Mouse (Mus musculus): ENCODE results near the gene Borcs5. TPM values are rescaled to one million over a fixed set of nuclear protein-coding genes. Genes with fewer than 3 reads are reported as not detected.

Gene Borcs5
- total and polyA plus RNA-seq, 3 experiments = 11.9 to 57.0 (median 20.5) TPM

- no peak for DNase-seq
Measured at GRCm38 (mm10) chr6:134717886-134718667, 78.8 kb downstream of the Borcs5 start.

GRCm38 (mm10) chr6:134718668-134719065, 79.4 kb downstream of the Borcs5 start:
- DNase-seq = peak; percentile 63

DNA sequence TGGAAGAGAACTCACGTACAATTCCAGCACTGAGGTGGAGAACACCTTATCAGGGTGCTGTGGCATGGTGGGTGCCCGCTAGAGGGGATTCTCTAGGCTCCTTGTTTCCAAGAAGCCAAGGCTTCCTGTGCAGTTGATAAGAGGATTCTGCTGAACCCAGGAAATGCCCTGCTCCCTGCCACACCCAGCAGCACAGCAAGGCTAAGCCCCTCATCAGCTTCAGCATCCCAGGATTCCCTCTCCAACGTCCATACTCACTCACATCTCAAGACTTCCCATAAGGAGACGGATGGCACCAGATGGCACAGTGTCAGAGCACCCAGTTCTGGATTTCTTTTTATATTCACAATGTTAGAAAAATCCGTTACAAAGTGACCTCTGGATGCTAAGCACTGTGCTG, 79.8 kb downstream of the Borcs5 start:
- DNase-seq = no peak

- DNase-seq = peak; percentile 25
Measured at GRCm38 (mm10) chr6:134720150-134720549, 80.8 kb downstream of the Borcs5 start.

DNA sequence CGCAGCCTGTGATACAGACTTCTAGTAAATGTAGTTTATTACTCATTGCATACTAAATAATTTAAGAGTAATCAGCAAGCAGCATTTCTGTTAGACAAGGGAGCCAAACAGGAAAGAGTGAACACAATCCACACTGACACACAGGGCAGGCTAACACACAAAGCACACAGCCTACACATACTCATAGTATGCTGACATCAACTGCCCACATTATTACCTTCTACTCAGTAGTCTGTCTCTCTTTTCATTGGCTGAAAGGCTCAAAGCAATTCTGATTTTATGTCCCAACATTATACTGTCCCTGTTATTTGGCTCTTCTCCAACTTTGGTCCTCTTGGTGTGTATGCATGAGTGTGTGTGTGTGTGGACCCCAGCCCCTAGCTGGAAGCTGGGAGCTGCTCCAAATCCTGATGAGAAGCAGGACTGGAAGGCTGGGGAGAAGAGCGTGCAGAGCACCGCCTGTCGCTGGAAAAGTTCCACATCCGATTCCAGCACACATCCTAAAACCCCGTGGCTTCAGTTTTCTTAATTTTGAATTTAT, 82.5 kb downstream of the Borcs5 start:
- no peak for DNase-seq

DNA sequence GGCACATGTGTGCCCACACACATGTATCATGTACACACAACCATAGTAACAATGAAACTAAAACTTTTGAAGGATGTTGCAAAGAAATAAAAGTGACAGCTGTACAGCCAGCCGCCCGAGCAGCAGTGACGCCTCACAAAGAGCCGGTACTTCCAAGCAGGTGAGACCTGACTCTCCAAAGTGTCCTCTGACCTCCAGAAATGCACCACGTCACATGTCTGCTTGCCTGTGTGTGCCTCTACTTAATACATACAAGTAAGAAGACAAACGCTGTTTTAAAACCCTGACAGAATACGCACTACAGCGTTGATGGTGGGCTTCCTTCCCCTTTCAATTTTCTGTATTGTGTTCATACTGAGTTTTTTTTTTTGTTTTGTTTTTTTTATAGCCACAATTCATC, 83.6 kb downstream of the Borcs5 start:
- DNase-seq = no peak

- no peak for DNase-seq
Measured at GRCm38 (mm10) chr6:134723326-134723725, 84.0 kb downstream of the Borcs5 start.

DNA sequence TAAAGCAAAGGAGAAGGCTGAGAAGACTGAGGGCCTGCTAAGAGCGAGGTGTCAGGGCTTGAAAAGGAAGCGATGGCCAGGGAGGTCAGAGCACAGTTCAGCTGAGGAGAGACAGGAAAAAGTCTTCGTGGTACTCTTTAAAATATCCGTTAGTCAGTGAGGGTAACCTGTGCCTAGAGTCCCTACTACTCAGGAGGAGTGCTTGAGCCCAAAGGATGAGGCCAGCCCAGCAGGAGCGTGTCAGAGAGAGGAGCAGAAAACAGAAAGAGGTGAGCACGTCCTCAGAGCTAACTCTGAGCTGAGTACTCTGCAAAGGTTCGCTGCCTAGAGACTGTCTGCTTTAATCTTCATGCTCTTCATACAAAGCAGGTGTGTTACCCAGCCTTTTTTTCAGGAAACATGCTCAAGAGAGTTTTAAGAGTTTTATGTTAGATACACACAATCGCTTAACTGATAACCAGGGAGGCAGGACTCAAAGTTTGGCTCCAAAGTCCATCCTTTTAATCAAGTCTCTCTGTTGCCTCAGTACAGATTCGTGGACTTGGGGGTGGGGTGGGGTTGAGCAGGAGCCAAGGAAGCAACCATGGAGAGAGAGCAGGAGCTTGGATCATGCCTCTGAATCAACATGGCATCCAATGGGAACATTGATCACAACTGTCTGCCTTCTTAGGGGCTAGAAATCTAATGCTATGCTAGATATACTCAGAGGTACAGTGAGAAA, 84.7 kb downstream of the Borcs5 start:
- no peak for DNase-seq

GRCm38 (mm10) chr6:134725406-134725805, 86.1 kb downstream of the Borcs5 start:
- no peak for DNase-seq

GRCm38 (mm10) chr6:134730978-134731377, 91.7 kb downstream of the Borcs5 start:
- DNase-seq = no peak

- DNase-seq = no peak
Measured at GRCm38 (mm10) chr6:134732813-134733212, 93.5 kb downstream of the Borcs5 start.

GRCm38 (mm10) chr6:134733800-134734221, 94.5 kb downstream of the Borcs5 start:
- DNase-seq = no peak

DNA sequence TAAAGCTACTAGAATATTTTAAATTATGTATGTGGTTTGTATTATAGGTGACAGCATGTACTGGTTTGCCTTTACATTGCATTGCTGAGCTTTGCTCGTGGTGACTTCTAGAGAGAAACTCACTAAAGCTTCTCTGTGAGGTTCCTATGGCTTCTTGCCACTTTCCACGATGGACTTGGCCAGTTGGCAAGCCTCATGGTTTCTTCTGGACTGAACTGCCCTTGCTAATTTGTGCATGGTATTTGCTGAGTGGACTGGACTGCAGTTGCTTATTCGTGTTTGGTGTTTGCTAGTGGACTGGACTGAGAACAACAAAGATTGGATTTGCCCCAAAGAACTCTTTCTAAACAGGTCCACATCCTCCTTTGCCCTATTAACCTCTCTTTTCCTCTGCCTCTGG, 97.5 kb downstream of the Borcs5 start:
- no peak for DNase-seq

DNA sequence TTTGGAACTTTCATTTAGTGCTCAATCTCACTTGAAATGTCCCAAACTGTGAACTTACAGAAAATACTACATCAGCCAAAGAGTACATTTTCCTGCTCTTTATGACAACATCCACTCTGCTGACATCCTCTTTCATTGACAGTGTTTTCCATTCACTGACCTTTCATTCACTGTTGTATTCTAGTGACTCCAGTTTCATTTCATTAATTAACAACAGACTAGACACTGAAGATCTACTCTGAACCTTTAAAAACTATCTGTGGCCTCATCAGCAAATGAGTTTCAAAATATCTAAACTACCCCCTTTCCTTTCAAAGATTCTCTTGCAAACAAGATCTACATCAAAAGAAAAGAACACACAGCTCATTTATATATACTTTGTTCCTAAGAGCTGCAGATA, 104.3 kb downstream of the Borcs5 start:
- no peak for DNase-seq

GRCm38 (mm10) chr6:134745876-134746275, 106.6 kb downstream of the Borcs5 start:
- DNase-seq = no peak

DNA sequence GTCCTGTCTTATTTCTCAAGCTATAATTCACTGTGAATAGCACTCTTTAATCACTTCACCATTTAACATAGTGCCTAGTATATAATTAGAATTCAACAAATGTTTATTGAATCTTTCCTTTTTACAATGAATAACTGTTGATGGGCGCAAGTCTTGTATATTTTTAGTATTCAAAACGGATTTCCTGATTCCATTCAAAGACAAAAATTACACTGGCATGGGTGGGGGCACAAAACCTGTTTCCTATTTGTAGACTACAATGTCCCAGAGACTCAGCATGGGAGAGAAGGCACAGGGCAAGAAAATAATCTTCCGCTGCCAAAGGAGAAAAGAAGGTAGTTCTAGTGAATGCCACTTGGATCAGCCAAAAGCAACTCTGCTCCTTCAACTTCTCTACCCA, 108.8 kb downstream of the Borcs5 start:
- no peak for DNase-seq

GRCm38 (mm10) chr6:134751087-134751486, 111.8 kb downstream of the Borcs5 start:
- DNase-seq = no peak

DNA sequence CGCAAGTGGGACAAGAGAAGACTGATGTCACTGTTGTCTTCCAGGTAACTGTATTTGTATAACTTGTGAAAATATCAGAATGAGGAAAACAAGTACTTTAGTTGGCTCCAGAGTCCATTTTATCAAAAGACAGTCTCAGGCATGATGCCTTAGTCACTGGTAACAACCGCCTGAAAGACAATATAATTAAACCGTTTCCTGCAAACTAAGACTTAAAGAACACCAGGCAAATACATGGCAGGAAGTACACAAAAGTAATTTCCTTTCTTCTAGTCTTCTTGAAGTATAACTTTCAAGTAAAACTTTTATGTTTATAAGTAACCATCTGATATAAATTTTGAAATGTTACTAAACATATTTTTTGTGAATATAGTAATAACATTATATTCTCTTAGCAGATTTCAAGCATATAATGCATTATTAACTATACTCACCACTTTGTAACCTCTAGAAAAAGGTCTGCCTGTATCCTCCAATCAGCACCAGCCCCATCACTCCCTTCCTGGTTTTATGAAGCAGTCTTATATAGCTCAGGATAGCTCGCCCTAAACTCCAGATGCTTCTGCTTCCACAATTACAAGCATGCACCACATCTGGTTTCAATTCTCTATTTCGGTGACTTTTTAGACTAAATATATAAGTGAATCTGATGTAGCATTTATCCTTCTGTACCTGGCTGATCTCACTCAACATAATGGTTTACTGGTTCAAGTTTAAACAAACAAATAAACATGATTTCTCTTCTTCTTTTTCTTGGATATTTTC, 112.8 kb downstream of the Borcs5 start:
- DNase-seq = no peak

- no peak for DNase-seq
Measured at GRCm38 (mm10) chr6:134753412-134753811, 114.1 kb downstream of the Borcs5 start.

GRCm38 (mm10) chr6:134753858-134754257, 114.5 kb downstream of the Borcs5 start:
- no peak for DNase-seq

- DNase-seq = no peak
Measured at GRCm38 (mm10) chr6:134756058-134756457, 116.7 kb downstream of the Borcs5 start.
